Comparison of ENCODE assay signal across 8 mouse cellular contexts in genomic region chr4:150568318-150569134, GRCm38 (mm10).
DNase-seq lines count a peak whose midpoint lies in the region; ATAC-seq and TF ChIP-seq lines count a peak whose summit lies in the region.

No protein-coding gene starts in this region.

- DNase-seq in embryo, embryonic 10 days (ENCODE audit: low spot score), result peak; percentile 26
- no peak for DNase-seq in embryo, embryonic 11 days
- DNase-seq in liver, embryonic 13.5 days, result no peak
- DNase-seq in left cerebral cortex, postnatal 4 days, result no peak
- no peak for DNase-seq in Muller cell, postnatal 12 days (ENCODE audit: inconsistent ontology term)

- peak; percentile 25; the same call in 1 of the 2 replicates for ATAC-seq in hindbrain, embryonic 15.5 days (ENCODE audit: low FRiP score, low read depth)
- ATAC-seq in liver, embryonic 13.5 days (ENCODE audit: low read depth), result peak; percentile 10
- ATAC-seq in neural tube, embryonic 14.5 days (ENCODE audit: low read depth), result peak; percentile 10; the same call in 1 of the 2 replicates

- peak overlapping the region; percentile 90 for H3K4me3 ChIP-seq in cortical plate, adult 2 months (ENCODE audit: insufficient read depth, low read length)
- H3K4me3 ChIP-seq in hindbrain, embryonic 15.5 days, result peak overlapping the region; percentile 86
- H3K4me3 ChIP-seq in liver, embryonic 13.5 days (replicated peaks), result peak overlapping the region; percentile 88
- peak overlapping the region; percentile 85 for H3K4me3 ChIP-seq in neural tube, embryonic 14.5 days (ENCODE audit: low read depth, low read length)

- peak overlapping the region; percentile 92 for H3K9ac ChIP-seq in hindbrain, embryonic 15.5 days
- H3K9ac ChIP-seq in liver, embryonic 13.5 days, result peak overlapping the region; percentile 95
- peak overlapping the region; percentile 92 for H3K9ac ChIP-seq in neural tube, embryonic 14.5 days (replicated peaks; ENCODE audit: low read depth, low read length)

- no peak for TF ChIP-seq CTCF in cortical plate, adult 2 months (IDR thresholded peaks at IDR 0.05; ENCODE audit: extremely low read depth, insufficient read depth, low read length)

- H3K4me2 ChIP-seq in hindbrain, embryonic 15.5 days, result peak overlapping the region; percentile 82
- peak overlapping the region; percentile 96 for H3K4me2 ChIP-seq in liver, embryonic 13.5 days
- peak overlapping the region; percentile 83 for H3K4me2 ChIP-seq in neural tube, embryonic 14.5 days (ENCODE audit: low read depth, low read length)

- no peaks in the 10 kb centered on the region for H3K36me3 ChIP-seq in hindbrain, embryonic 15.5 days
- H3K36me3 ChIP-seq in liver, embryonic 13.5 days, result 0 out of 2 replicates have a peak, but pooled peaks cover 4% of the 10 kb centered on the region
- no peaks in the 10 kb centered on the region for H3K36me3 ChIP-seq in neural tube, embryonic 14.5 days (ENCODE audit: control insufficient read depth, insufficient read depth, low read length)

- H3K4me1 ChIP-seq in cortical plate, adult 2 months (ENCODE audit: control insufficient read depth, insufficient read depth, low read length), result peaks cover 17% of the 10 kb centered on the region
- H3K4me1 ChIP-seq in hindbrain, embryonic 15.5 days (replicated peaks), result peaks cover 54% of the 10 kb centered on the region
- peaks cover 77% of the 10 kb centered on the region for H3K4me1 ChIP-seq in liver, embryonic 13.5 days (replicated peaks)
- peaks cover 27% of the 10 kb centered on the region for H3K4me1 ChIP-seq in neural tube, embryonic 14.5 days (ENCODE audit: control insufficient read depth, insufficient read depth, low read length)

- 31% methylated on average over 9 of the region's 9 CpGs for WGBS in hindbrain, embryonic 15.5 days
- 34% methylated on average over 9 of the region's 9 CpGs for WGBS in liver, embryonic 13.5 days (ENCODE audit: insufficient replicate concordance)
- 28% methylated on average over 9 of the region's 9 CpGs for WGBS in neural tube, embryonic 14.5 days

- no peaks in the 10 kb centered on the region for H3K9me3 ChIP-seq in hindbrain, embryonic 15.5 days
- H3K9me3 ChIP-seq in liver, embryonic 13.5 days (replicated peaks), result no peaks in the 10 kb centered on the region
- H3K9me3 ChIP-seq in neural tube, embryonic 14.5 days (ENCODE audit: control insufficient read depth, low read length), result no peaks in the 10 kb centered on the region

- intact Hi-C loops in left cerebral cortex, postnatal 4 days (cut with DNase I), result no loop called here

- TF ChIP-seq POLR2A in cortical plate, adult 2 months (IDR thresholded peaks at IDR 0.05; ENCODE audit: extremely low read depth, insufficient read depth, low read length), result no peak

- no peaks in the 10 kb centered on the region for H3K27me3 ChIP-seq in hindbrain, embryonic 15.5 days
- H3K27me3 ChIP-seq in liver, embryonic 13.5 days, result no peaks in the 10 kb centered on the region
- H3K27me3 ChIP-seq in neural tube, embryonic 14.5 days (ENCODE audit: control insufficient read depth, insufficient read depth, low read length), result no peaks in the 10 kb centered on the region; the same call in 1 of the 2 replicates

- H3K27ac ChIP-seq in cortical plate, adult 2 months (ENCODE audit: insufficient read depth, low read length), result 0 out of 2 replicates have a peak overlapping the region, but pooled peaks have one; percentile 99
- peak overlapping the region; percentile 93 for H3K27ac ChIP-seq in hindbrain, embryonic 15.5 days (replicated peaks)
- H3K27ac ChIP-seq in liver, embryonic 13.5 days, result peak overlapping the region; percentile 88
- H3K27ac ChIP-seq in neural tube, embryonic 14.5 days (ENCODE audit: low read depth, low read length), result peak overlapping the region; percentile 95
